Mouse (Mus musculus) brain, embryonic 14.5 days (tissue): ENCODE data around the gene Ptgis. TPM values are rescaled to one million over a fixed set of nuclear protein-coding genes. Genes with fewer than 3 reads are reported as not detected.

Experiments used
- DNase-seq: peaks from one replicate; pipeline ENCODE4 v3.0.0-alpha.2; 2011; ENCODE audit warnings: low read depth
- CTCF ChIP-seq: fragments of 200-500 bp; IDR thresholded peaks from 2 replicates; pipeline ENCODE4 v1.5.1; 2012; ENCODE audit warnings: inconsistent platforms, mild to moderate bottlenecking, moderate library complexity, borderline replicate concordance; ENCODE audit not compliant: insufficient read depth, insufficient read length; ENCODE audit errors: extremely low read depth
- POLR2A ChIP-seq: fragments of 200-500 bp; IDR thresholded peaks from 2 replicates; pipeline ENCODE4 v1.6.1; 2012; ENCODE audit warnings: mild to moderate bottlenecking, inconsistent platforms, borderline replicate concordance; ENCODE audit not compliant: poor library complexity, insufficient read depth, insufficient read length, severe bottlenecking; ENCODE audit errors: extremely low read depth
- polyA plus RNA-seq: library from polyadenylated mRNA; depleted of rRNA; stranded (reverse); fragments of >200 nt; gene quantifications from 2 replicates; pipeline ENCODE4 v1.2.3, GENCODE M21; 2012

Gene Ptgis
- polyA plus RNA-seq, 1 experiment: 6.1 TPM

GRCm38 (mm10) chr2:167243831-167244563, 3.6 kb upstream of the Ptgis start:
- DNase-seq: no peak
- TF ChIP-seq CTCF (no peak), POLR2A (no peak)

- TF ChIP-seq POLR2A: no peak
- no peak for TF ChIP-seq CTCF
- DNase-seq: no peak
Observed at GRCm38 (mm10) chr2:167239262-167239661, 1.1 kb downstream of the Ptgis start.

GRCm38 (mm10) chr2:167237224-167237623, 3.2 kb downstream of the Ptgis start:
- no peak for DNase-seq
- peak; percentile 6; the same call in 1 of the 2 replicates for TF ChIP-seq CTCF
- no peak for TF ChIP-seq POLR2A

GRCm38 (mm10) chr2:167236174-167236573, 4.2 kb downstream of the Ptgis start:
- no peak for TF ChIP-seq CTCF
- TF ChIP-seq POLR2A: no peak
- DNase-seq: no peak

- DNase-seq: no peak
- TF ChIP-seq POLR2A: no peak
- no peak for TF ChIP-seq CTCF
Observed at GRCm38 (mm10) chr2:167235338-167236018, 4.9 kb downstream of the Ptgis start.

GRCm38 (mm10) chr2:167233771-167234170, 6.6 kb downstream of the Ptgis start:
- no peak for DNase-seq
- no peak for TF ChIP-seq POLR2A
- no peak for TF ChIP-seq CTCF

GRCm38 (mm10) chr2:167233009-167233335, 7.4 kb downstream of the Ptgis start:
- TF ChIP-seq CTCF (no peak), POLR2A (no peak)
- no peak for DNase-seq

GRCm38 (mm10) chr2:167232132-167233008, 8.0 kb downstream of the Ptgis start:
- TF ChIP-seq POLR2A (no peak), CTCF (no peak)
- no peak for DNase-seq

- no peak for TF ChIP-seq CTCF
- TF ChIP-seq POLR2A: no peak
- DNase-seq: peak; percentile 51
Observed at GRCm38 (mm10) chr2:167230554-167230953, 9.8 kb downstream of the Ptgis start.

GRCm38 (mm10) chr2:167224937-167225336, 15.5 kb downstream of the Ptgis start:
- TF ChIP-seq POLR2A (no peak), CTCF (no peak)
- no peak for DNase-seq

- no peak for DNase-seq
- TF ChIP-seq CTCF (no peak), POLR2A (no peak)
Observed at GRCm38 (mm10) chr2:167224194-167224593, 16.2 kb downstream of the Ptgis start.
